Mouse (Mus musculus) megakaryocyte, embryonic 14.5 days (primary cell): ENCODE measurements around the gene Mmgt2. TPM values are rescaled to one million over a fixed set of nuclear protein-coding genes. Genes with fewer than 3 reads are reported as not detected.
A peak's percentile ranks its signal among the peaks of the same experiment; 100 is the strongest.

Experiments used
- H3K27me3 ChIP-seq: replicated peaks from 2 replicates; pipeline ENCODE3; 2012; ENCODE audit warnings: inconsistent platforms
- H3K36me3 ChIP-seq: replicated peaks from 2 replicates; pipeline ENCODE3; 2012; ENCODE audit warnings: low read length, inconsistent platforms, mixed read lengths
- H3K4me1 ChIP-seq: 2 replicates; pipeline ENCODE4 v1.6.1; 2012; ENCODE audit warnings: inconsistent platforms
- H3K4me3 ChIP-seq: replicated peaks from 2 replicates; pipeline ENCODE3; 2012; ENCODE audit warnings: moderate library complexity, mild to moderate bottlenecking, inconsistent platforms
- H3K9me3 ChIP-seq: 2 replicates; pipeline ENCODE4 v1.6.1; 2012; ENCODE audit warnings: inconsistent platforms
- FLI1 ChIP-seq: IDR thresholded peaks from 2 replicates; pipeline ENCODE4 v1.6.1; 2012; ENCODE audit warnings: low read length, inconsistent platforms, mixed read lengths
- GATA1 ChIP-seq: IDR thresholded peaks from 3 replicates; pipeline ENCODE4 v1.6.1; 2012; ENCODE audit warnings: mixed read lengths, low read length, inconsistent platforms, borderline replicate concordance
- polyA plus RNA-seq: library from polyadenylated mRNA; stranded (reverse); fragments of >175 nt; gene quantifications from 2 replicates; pipeline ENCODE4 v1.2.3, GENCODE M21; 2012; ENCODE audit warnings: low replicate concordance; ENCODE audit not compliant: insufficient read depth

Gene Mmgt2
- polyA plus RNA-seq, 1 experiment = 26.5 TPM

- Histone ChIP-seq H3K4me3 (peak overlapping the region; percentile 62), H3K36me3 (peaks cover 25% of the 10 kb centered on the region), H3K4me1 (peaks cover 19% of the 10 kb centered on the region), H3K9me3 (no peaks in the 10 kb centered on the region), H3K27me3 (peaks cover 5% of the 10 kb centered on the region)
- no peak for TF ChIP-seq FLI1
- TF ChIP-seq GATA1 = no peak
Observed at GRCm38 (mm10) chr11:62669471-62669870, 21.0 kb downstream of the Mmgt2 start.

- no peak for TF ChIP-seq FLI1
- no peak for TF ChIP-seq GATA1
- Histone ChIP-seq H3K4me1 (peaks cover 21% of the 10 kb centered on the region), H3K4me3 (no peak overlapping the region), H3K9me3 (no peaks in the 10 kb centered on the region), H3K27me3 (peaks cover 5% of the 10 kb centered on the region), H3K36me3 (peaks cover 20% of the 10 kb centered on the region)
Observed at GRCm38 (mm10) chr11:62670006-62670405, 21.5 kb downstream of the Mmgt2 start.

GRCm38 (mm10) chr11:62675480-62676289 lies 27.2 kb downstream of the Mmgt2 start:
- H3K27me3 ChIP-seq = peaks cover 1% of the 10 kb centered on the region
- H3K9me3 ChIP-seq = no peaks in the 10 kb centered on the region
- TF ChIP-seq FLI1 (no peak), GATA1 (no peak)
- H3K4me3 ChIP-seq = peak overlapping the region; percentile 88
- H3K36me3 ChIP-seq = no peaks in the 10 kb centered on the region
- peaks cover 45% of the 10 kb centered on the region for H3K4me1 ChIP-seq

GRCm38 (mm10) chr11:62676290-62676596 lies 27.8 kb downstream of the Mmgt2 start:
- TF ChIP-seq FLI1 = no peak
- TF ChIP-seq GATA1 = no peak
- Histone ChIP-seq H3K36me3 (no peaks in the 10 kb centered on the region), H3K4me3 (no peak overlapping the region), H3K9me3 (no peaks in the 10 kb centered on the region), H3K4me1 (peaks cover 45% of the 10 kb centered on the region), H3K27me3 (no peaks in the 10 kb centered on the region)

GRCm38 (mm10) chr11:62678778-62679354 lies 30.4 kb downstream of the Mmgt2 start:
- no peak for TF ChIP-seq GATA1
- no peak for TF ChIP-seq FLI1
- Histone ChIP-seq H3K9me3 (no peaks in the 10 kb centered on the region), H3K4me1 (peaks cover 33% of the 10 kb centered on the region)

GRCm38 (mm10) chr11:62679954-62680353 lies 31.5 kb downstream of the Mmgt2 start:
- H3K27me3 ChIP-seq = peaks cover 5% of the 10 kb centered on the region
- no peak overlapping the region for H3K4me3 ChIP-seq
- peaks cover 31% of the 10 kb centered on the region for H3K4me1 ChIP-seq
- H3K36me3 ChIP-seq = no peaks in the 10 kb centered on the region
- TF ChIP-seq GATA1 (no peak), FLI1 (no peak)
- H3K9me3 ChIP-seq = no peaks in the 10 kb centered on the region

More at GRCm38 (mm10) chr11:62678778-62679354, 30.4 kb downstream of the Mmgt2 start:
- Histone ChIP-seq H3K36me3 (no peaks in the 10 kb centered on the region), H3K27me3 (peaks cover 2% of the 10 kb centered on the region), H3K4me3 (no peak overlapping the region)

GRCm38 (mm10) chr11:62691592-62691991 lies 43.1 kb downstream of the Mmgt2 start:
- Histone ChIP-seq H3K36me3 (no peaks in the 10 kb centered on the region), H3K4me1 (peaks cover 17% of the 10 kb centered on the region), H3K4me3 (no peak overlapping the region), H3K9me3 (peaks cover 3% of the 10 kb centered on the region; the same call in 1 of the 2 replicates), H3K27me3 (peaks cover 1% of the 10 kb centered on the region)
- TF ChIP-seq GATA1 = no peak
- TF ChIP-seq FLI1 = no peak

- H3K36me3 ChIP-seq = no peaks in the 10 kb centered on the region
- peaks cover 3% of the 10 kb centered on the region; the same call in 1 of the 2 replicates for H3K9me3 ChIP-seq
- no peak for TF ChIP-seq GATA1
- TF ChIP-seq FLI1 = no peak
- peaks cover 21% of the 10 kb centered on the region for H3K4me1 ChIP-seq
- no peak overlapping the region for H3K4me3 ChIP-seq
- peaks cover 4% of the 10 kb centered on the region for H3K27me3 ChIP-seq
Observed at GRCm38 (mm10) chr11:62693299-62694184, 45.1 kb downstream of the Mmgt2 start.

- peaks cover 6% of the 10 kb centered on the region for H3K27me3 ChIP-seq
- no peak overlapping the region for H3K4me3 ChIP-seq
- H3K9me3 ChIP-seq = peaks cover 3% of the 10 kb centered on the region; the same call in 1 of the 2 replicates
- TF ChIP-seq FLI1 = no peak
- no peak for TF ChIP-seq GATA1
- peaks cover 21% of the 10 kb centered on the region for H3K4me1 ChIP-seq
- H3K36me3 ChIP-seq = no peaks in the 10 kb centered on the region
Observed at GRCm38 (mm10) chr11:62695126-62695525, 46.7 kb downstream of the Mmgt2 start.
